Mouse (Mus musculus) MEL (cell line): Measurements from ENCODE around the gene Tmub2. TPM values are rescaled to one million over a fixed set of nuclear protein-coding genes. Genes with fewer than 3 reads are reported as not detected.
A peak's percentile ranks its signal among the peaks of the same experiment; 100 is the strongest.

Experiments used
- DNase-seq: peaks from one replicate; pipeline ENCODE4 v3.0.0; 2011; ENCODE audit warnings: low read depth, low spot score
- H3K27ac ChIP-seq: 2 replicates; pipeline ENCODE4 v1.5.1; 2012; ENCODE audit warnings: low read depth, mild to moderate bottlenecking, control low read depth, low read length, moderate library complexity; ENCODE audit not compliant: control insufficient read depth
- H3K27me3 ChIP-seq, 2 experiments: fragments of 150-350 bp in 1 of 2; sonication (generic) in 1 of 2; 2 replicates each; pipeline ENCODE4 v1.6.1; 2012; ENCODE audit warnings: low read length in 2 of 2, mild to moderate bottlenecking in 2 of 2, improper control_type of control experiment in 1 of 2, moderate library complexity in 1 of 2; ENCODE audit not compliant: insufficient read depth in 2 of 2, control insufficient read depth in 1 of 2
- H3K36me3 ChIP-seq, 2 experiments: 2 replicates each; pipeline ENCODE4 v1.6.1; 2012 to 2014; ENCODE audit warnings: low read length in 2 of 2, improper control_type of control experiment in 1 of 2, inconsistent platforms in 1 of 2, mild to moderate bottlenecking in 1 of 2; ENCODE audit not compliant: insufficient read depth in 2 of 2, control insufficient read depth in 1 of 2
- H3K4me1 ChIP-seq, 2 experiments: fragments of 150-350 bp in 1 of 2; sonication (generic) in 1 of 2; 2 replicates each; pipeline ENCODE4 v1.6.1; 2012; ENCODE audit warnings: low read length in 2 of 2, improper control_type of control experiment in 1 of 2, mild to moderate bottlenecking in 1 of 2; ENCODE audit not compliant: insufficient read depth in 2 of 2, control insufficient read depth in 1 of 2
- H3K4me3 ChIP-seq, 2 experiments: fragments of 150-350 bp in 1 of 2; sonication (generic) in 1 of 2; 2 replicates each; pipeline ENCODE4 v1.5.1; 2012; ENCODE audit warnings: low read depth in 2 of 2, low read length in 2 of 2, mild to moderate bottlenecking in 2 of 2, moderate library complexity in 2 of 2, control low read depth in 1 of 2, improper control_type of control experiment in 1 of 2; ENCODE audit not compliant: control insufficient read depth in 1 of 2, insufficient read depth in 1 of 2
- H3K79me2 ChIP-seq: 2 replicates; pipeline ENCODE4 v1.6.1; 2012; ENCODE audit warnings: mild to moderate bottlenecking, low read length, moderate library complexity; ENCODE audit not compliant: control insufficient read depth, poor library complexity, insufficient read depth
- H3K9ac ChIP-seq: 2 replicates; pipeline ENCODE4 v1.6.1; 2012; ENCODE audit warnings: low read depth, mild to moderate bottlenecking, control low read depth, low read length, moderate library complexity; ENCODE audit not compliant: control insufficient read depth, poor library complexity, severe bottlenecking
- H3K9me3 ChIP-seq: fragments of 150-350 bp; sonication (generic); replicated peaks from 2 replicates; pipeline ENCODE4 v1.6.1; 2012; ENCODE audit warnings: mild to moderate bottlenecking, low read length, improper control_type of control experiment, moderate library complexity; ENCODE audit not compliant: insufficient read depth
- CHD1 ChIP-seq: IDR thresholded peaks from 2 replicates; pipeline ENCODE4 v1.6.1; 2012; ENCODE audit warnings: low read depth, mild to moderate bottlenecking, inconsistent platforms, low read length, improper control_type of control experiment
- CHD2 ChIP-seq: IDR thresholded peaks from 2 replicates; pipeline ENCODE4 v1.6.1; 2011; ENCODE audit warnings: low read length, improper control_type of control experiment
- CTCF ChIP-seq, 3 experiments: IDR thresholded peaks in 2 of 3; conservative IDR thresholded peaks in 1 of 3; 2 replicates each; pipeline ENCODE4 v1.5.1; 2011 to 2012; ENCODE audit warnings: low read length in 3 of 3, low read depth in 2 of 3, mild to moderate bottlenecking in 2 of 3, improper control_type of control experiment in 1 of 3, inconsistent platforms in 1 of 3, mixed read lengths in 1 of 3, moderate library complexity in 1 of 3; ENCODE audit not compliant: control insufficient read depth in 1 of 3, insufficient read depth in 1 of 3, poor library complexity in 1 of 3, severe bottlenecking in 1 of 3
- E2F4 ChIP-seq: IDR thresholded peaks from 2 replicates; pipeline ENCODE4 v1.6.1; 2011; ENCODE audit warnings: low read depth, low read length, improper control_type of control experiment, borderline replicate concordance
- ELF1 ChIP-seq: IDR thresholded peaks from 2 replicates; pipeline ENCODE4 v1.6.1; 2014; ENCODE audit warnings: low read depth, mild to moderate bottlenecking, inconsistent platforms, low read length, improper control_type of control experiment, moderate library complexity
- EP300 ChIP-seq, 2 experiments: IDR thresholded peaks; 2 replicates each; pipeline ENCODE4 v1.6.1; 2011; ENCODE audit warnings: improper control_type of control experiment in 2 of 2, low read length in 2 of 2, low read depth in 1 of 2, mild to moderate bottlenecking in 1 of 2
- GATA1 ChIP-seq: IDR thresholded peaks from 2 replicates; pipeline ENCODE4 v1.6.1; 2011; ENCODE audit warnings: low read depth, low read length, improper control_type of control experiment
- HCFC1 ChIP-seq: IDR thresholded peaks from 2 replicates; pipeline ENCODE4 v1.6.1; 2012; ENCODE audit warnings: low read depth, mild to moderate bottlenecking, inconsistent platforms, low read length, improper control_type of control experiment, moderate library complexity
- JUND ChIP-seq: IDR thresholded peaks from 2 replicates; pipeline ENCODE4 v1.6.1; 2011; ENCODE audit warnings: low read depth, mild to moderate bottlenecking, improper control_type of control experiment, low read length
- KAT2A ChIP-seq: conservative IDR thresholded peaks from 2 replicates; pipeline ENCODE4 v1.6.1; 2012; ENCODE audit warnings: low read depth, low read length, improper control_type of control experiment, inconsistent platforms
- MAFK ChIP-seq: IDR thresholded peaks from 2 replicates; pipeline ENCODE4 v1.6.1; 2011; ENCODE audit warnings: low read depth, mild to moderate bottlenecking, low read length, improper control_type of control experiment, borderline replicate concordance
- MAX ChIP-seq: IDR thresholded peaks from 2 replicates; pipeline ENCODE4 v1.6.1; 2011; ENCODE audit warnings: low read length, improper control_type of control experiment
- MEF2A ChIP-seq: IDR thresholded peaks from 2 replicates; pipeline ENCODE4 v1.6.1; 2014; ENCODE audit warnings: low read depth, mild to moderate bottlenecking, inconsistent platforms, low read length, improper control_type of control experiment; ENCODE audit not compliant: poor library complexity, insufficient replicate concordance, severe bottlenecking; ENCODE audit errors: extremely low read depth
- MYC ChIP-seq: IDR thresholded peaks from 2 replicates; pipeline ENCODE4 v1.6.1; 2011; ENCODE audit warnings: low read depth, mild to moderate bottlenecking, low read length, improper control_type of control experiment, moderate library complexity
- NELFE ChIP-seq: IDR thresholded peaks from 2 replicates; pipeline ENCODE4 v1.6.1; 2011; ENCODE audit warnings: low read depth, low read length, improper control_type of control experiment
- NRF1 ChIP-seq: IDR thresholded peaks from 2 replicates; pipeline ENCODE4 v1.6.1; 2014; ENCODE audit warnings: low read depth, mild to moderate bottlenecking, inconsistent platforms, low read length, improper control_type of control experiment, moderate library complexity; ENCODE audit not compliant: poor library complexity, insufficient read depth, severe bottlenecking
- POLR2AphosphoS2 ChIP-seq: IDR thresholded peaks from 2 replicates; pipeline ENCODE4 v1.6.1; 2011; ENCODE audit warnings: low read length, improper control_type of control experiment
- POLR2AphosphoS5 ChIP-seq: IDR thresholded peaks from 2 replicates; pipeline ENCODE4 v1.6.1; 2012; ENCODE audit warnings: low read depth, borderline replicate concordance, mild to moderate bottlenecking, inconsistent platforms, low read length, moderate library complexity, mixed read lengths
- RAD21 ChIP-seq: IDR thresholded peaks from 2 replicates; pipeline ENCODE4 v1.6.1; 2011; ENCODE audit warnings: mild to moderate bottlenecking, low read depth, low read length, improper control_type of control experiment
- RCOR1 ChIP-seq: IDR thresholded peaks from 2 replicates; pipeline ENCODE4 v1.6.1; 2012; ENCODE audit warnings: low read depth, mild to moderate bottlenecking, inconsistent platforms, low read length, improper control_type of control experiment
- SIN3A ChIP-seq: IDR thresholded peaks from 2 replicates; pipeline ENCODE4 v1.6.1; 2012; ENCODE audit warnings: low read length, improper control_type of control experiment, inconsistent platforms
- SMC3 ChIP-seq: IDR thresholded peaks from 2 replicates; pipeline ENCODE4 v1.6.1; 2011; ENCODE audit warnings: low read depth, low read length, improper control_type of control experiment
- USF1 ChIP-seq: IDR thresholded peaks from 2 replicates; pipeline ENCODE4 v1.6.1; 2014; ENCODE audit warnings: low read depth, mild to moderate bottlenecking, inconsistent platforms, low read length, improper control_type of control experiment, moderate library complexity
- USF2 ChIP-seq, 2 experiments: IDR thresholded peaks; 2 replicates each; pipeline ENCODE4 v1.6.1; 2011 to 2012; ENCODE audit warnings: improper control_type of control experiment in 2 of 2, low read length in 2 of 2, borderline replicate concordance in 1 of 2, inconsistent platforms in 1 of 2, low read depth in 1 of 2, mild to moderate bottlenecking in 1 of 2; ENCODE audit not compliant: insufficient read depth in 1 of 2
- ZC3H11A ChIP-seq: IDR thresholded peaks from 2 replicates; pipeline ENCODE4 v1.6.1; 2012; ENCODE audit warnings: low read depth, mild to moderate bottlenecking, inconsistent platforms, low read length, improper control_type of control experiment
- ZMIZ1 ChIP-seq: IDR thresholded peaks from 2 replicates; pipeline ENCODE4 v1.6.1; 2012; ENCODE audit warnings: low read depth, mild to moderate bottlenecking, inconsistent platforms, low read length, improper control_type of control experiment, moderate library complexity
- ZNF384 ChIP-seq: IDR thresholded peaks from 2 replicates; pipeline ENCODE4 v1.6.1; 2012; ENCODE audit warnings: low read depth, mild to moderate bottlenecking, inconsistent platforms, low read length, improper control_type of control experiment
- polyA plus RNA-seq, 2 experiments: library from polyadenylated mRNA; stranded (reverse) in 1 of 2; unstranded in 1 of 2; fragments of >175 nt in 1 of 2; fragments of >200 nt in 1 of 2; gene quantifications; 2 replicates each; pipeline versions ENCODE4 v1.2.1 to v1.2.4; 2012; ENCODE audit warnings: low replicate concordance in 2 of 2, low read depth in 1 of 2; ENCODE audit not compliant: insufficient read length in 2 of 2, insufficient read depth in 1 of 2, missing spikeins in 1 of 2
- total RNA-seq: library from RNA; depleted of rRNA; stranded (reverse); fragments of 300-350 nt; gene quantifications from 2 replicates; pipeline ENCODE4 v1.2.3, GENCODE M21; 2012

The Tmub2 gene
- total and polyA plus RNA-seq, 3 experiments, result 29.3 to 40.5 TPM; not detected in 1

DNA sequence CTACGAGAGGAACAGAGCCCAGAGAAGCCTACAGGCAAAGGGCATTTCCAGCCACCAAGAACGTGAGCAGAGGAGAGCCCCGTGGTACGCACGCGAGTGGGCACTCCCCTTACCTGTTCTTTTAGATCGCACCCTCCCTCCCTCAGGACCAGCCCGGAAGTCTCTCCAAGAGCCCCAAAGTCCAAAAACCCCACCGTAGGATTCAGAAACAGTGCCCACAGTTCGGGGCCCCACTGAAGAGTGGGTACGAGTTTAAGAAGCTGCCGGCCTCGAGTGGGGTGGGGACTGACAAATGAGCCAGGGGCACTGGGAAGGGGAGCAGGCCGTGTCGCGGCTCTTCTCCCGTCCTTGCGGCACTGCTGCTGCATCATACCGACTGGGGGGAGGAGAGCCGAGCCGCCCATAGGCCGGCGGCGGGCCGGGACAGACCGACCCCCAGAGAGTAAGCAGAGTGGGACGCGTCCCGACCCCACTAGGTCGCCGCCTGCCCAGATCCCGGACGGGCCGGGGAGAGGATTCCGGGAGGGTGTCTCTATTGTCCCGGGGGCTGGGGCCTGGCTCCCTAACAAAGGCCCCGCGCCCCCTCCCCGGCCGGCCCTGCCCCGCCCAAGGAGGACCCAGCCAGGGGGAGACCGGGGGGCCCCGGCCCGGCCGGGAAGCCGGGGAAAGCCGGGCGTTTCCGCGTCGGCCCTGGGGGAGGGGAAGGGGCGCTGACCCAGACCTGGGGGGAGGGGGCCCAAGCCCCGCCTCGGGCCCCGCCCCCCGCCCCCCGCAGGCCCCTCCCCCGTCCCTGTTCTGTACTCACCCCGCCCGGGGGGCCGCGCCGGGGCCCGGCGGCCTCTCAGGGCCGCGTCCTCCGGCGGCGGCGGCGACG, 11.1 kb downstream of the Tmub2 start (continued):
- no peak for TF ChIP-seq USF1
- no peak for TF ChIP-seq E2F4
- no peak for TF ChIP-seq NRF1
- TF ChIP-seq USF2 (IDR thresholded peaks at IDR 0.05; ENCODE audit: borderline replicate concordance in 1 of 2, insufficient read depth in 1 of 2, low read depth in 1 of 2, low read length in 2 of 2), result no peak
- TF ChIP-seq EP300 (IDR thresholded peaks at IDR 0.05; ENCODE audit: low read depth in 1 of 2, low read length in 2 of 2), result no peak
- TF ChIP-seq MAX, result no peak
- no peak for TF ChIP-seq RCOR1
- TF ChIP-seq RAD21, result no peak
- peak; percentile 62; the same call in 1 of the 2 replicates for TF ChIP-seq CHD1
- no peak for TF ChIP-seq SMC3
- no peak for TF ChIP-seq GATA1
- no peak for TF ChIP-seq CTCF (IDR thresholded peaks at IDR 0.05 in 2 of 3, conservative IDR thresholded peaks at IDR 0.05 in 1 of 3; ENCODE audit: control insufficient read depth in 1 of 3, insufficient read depth in 1 of 3, low read depth in 2 of 3, low read length in 3 of 3, poor library complexity in 1 of 3, severe bottlenecking in 1 of 3)
- no peak for TF ChIP-seq JUND
- TF ChIP-seq MEF2A, result no peak
- TF ChIP-seq KAT2A, result no peak
- peak; percentile 49; the same call in 1 of the 2 replicates for TF ChIP-seq POLR2AphosphoS2
- TF ChIP-seq HCFC1, result peak; percentile 37
- TF ChIP-seq CHD2, result no peak
- no peak for TF ChIP-seq MAFK
- TF ChIP-seq SIN3A, result peak; percentile 60
- TF ChIP-seq, all 39 proteins: peak for 11

GRCm38 (mm10) chr11:102296491-102297472, 12.1 kb downstream of the Tmub2 start, which contains the start of gene Atxn7l3:
Gene Atxn7l3, minus strand, starts transcription at chr11:102296631.
- Histone ChIP-seq H3K27me3 (no peaks in the 10 kb centered on the region), H3K4me1 (peaks cover 2 to 14% of the 10 kb centered on the region in 2 experiments; a peak in 3 of 4 replicates), H3K9ac (peak within 1 kb of the TSS; percentile 93), H3K36me3 (peaks cover 2 to 9% of the 10 kb centered on the region in 2 experiments; a peak in 3 of 4 replicates), H3K9me3 (no peaks in the 10 kb centered on the region), H3K27ac (peak within 1 kb of the TSS; percentile 99), H3K4me3 (peak within 1 kb of the TSS; percentile 82 to 84), H3K79me2 (peaks cover 24% of the 10 kb centered on the region)
- peak; percentile 100 for DNase-seq
- TF ChIP-seq USF1 (no peak), GATA1 (no peak), MYC (no peak; the same call in 1 of the 2 replicates), POLR2AphosphoS5 (peak; percentile 47; the same call in 1 of the 2 replicates), RCOR1 (no peak), SIN3A (no peak; the same call in none of the 2 replicates), USF2 (IDR thresholded peaks at IDR 0.05; ENCODE audit: borderline replicate concordance in 1 of 2, insufficient read depth in 1 of 2, low read depth in 1 of 2, low read length in 2 of 2) (no peak), ZC3H11A (no peak), MAFK (no peak), ZMIZ1 (peak; percentile 93), JUND (no peak), MAX (no peak; the same call in 1 of the 2 replicates), NRF1 (peak; percentile 64), EP300 (IDR thresholded peaks at IDR 0.05; ENCODE audit: low read depth in 1 of 2, low read length in 2 of 2) (peak in 1 of 2 experiments; percentile 49; a peak in 1 of 4 replicates), E2F4 (0 out of 2 replicates have a peak, but pooled peaks have one; percentile 53), NELFE (peak; percentile 92), ZNF384 (0 out of 2 replicates have a peak, but pooled peaks have one; percentile 12), ELF1 (peak; percentile 69), KAT2A (no peak; the same call in 1 of the 2 replicates)
